In genomic region chr10:30618091-30618917, GRCm38 (mm10) we compare ENCODE assay signal across 8 mouse cellular contexts. TPM values are rescaled to one million over a fixed set of nuclear protein-coding genes. Genes with fewer than 3 reads are reported as not detected.
A peak's percentile ranks its signal among the peaks of the same experiment; 100 is the strongest.
DNase-seq lines count a peak whose midpoint lies in the region; ATAC-seq lines count a peak whose summit lies in the region.

No protein-coding gene starts in this region.

- ATAC-seq in megakaryocyte progenitor cell, adult 5-6 weeks (replicated peaks; ENCODE audit: poor library complexity), result peak; percentile 91

- DNase-seq in adipocyte (ENCODE audit: low spot score), result peak; percentile 98
- peak; percentile 99 for DNase-seq in embryo, embryonic 10 days (ENCODE audit: low spot score)
- DNase-seq in gastrocnemius, postnatal 10 days, result peak; percentile 98
- peak; percentile 99 for DNase-seq in induced T-regulatory cell, adult 2 months (ENCODE audit: low read depth)
- peak; percentile 98 to 99 for DNase-seq in left cerebral cortex, adult 9 months (ENCODE audit: low spot score in 2 of 2)
- peak; percentile 99 for DNase-seq in right cerebral cortex, postnatal 14 days
- peak; percentile 95 to 99 for DNase-seq in urinary bladder, postnatal 36 days (ENCODE audit: low spot score in 2 of 2)

RNA-seq across cellular contexts. Expression of gene Hint3, which starts 11.1 kb away (rescaled TPM):
- total RNA-seq in gastrocnemius, postnatal 10 days (2021), result 10 to 100 TPM; 36.7 to 43.6 TPM
- 13.7 and 16.6 TPM in 2 replicates for total RNA-seq in megakaryocyte progenitor cell, adult 5-6 weeks (2015)
- total RNA-seq in megakaryocyte progenitor cell, adult 5-6 weeks (2017), result 5.7 and 9.8 TPM in 2 replicates

RNA-seq across cellular contexts. Expression of gene Trmt11, which starts 17.8 kb away (rescaled TPM):
- 1 to 10 TPM; 4.5 to 6.1 TPM for total RNA-seq in gastrocnemius, postnatal 10 days (2021)
- 27.5 and 28.3 TPM in 2 replicates for total RNA-seq in megakaryocyte progenitor cell, adult 5-6 weeks (2015)
- total RNA-seq in megakaryocyte progenitor cell, adult 5-6 weeks (2017), result 23.3 and 29.7 TPM in 2 replicates

Comparison
In these comparisons a context has a peak if more than half of its experiments do, and no peak if none do; other contexts are left out.
1. Peak in every context shown above with its lines: DNase-seq and ATAC-seq.